Mouse (Mus musculus) WW6 (cell line): ENCODE results near the gene Ppp4r1.

Experiments
- DNase-seq: peaks from one replicate; pipeline ENCODE4 v3.0.0-alpha.2; 2013; ENCODE audit warnings: low read depth, low spot score

Gene Ppp4r1

GRCm38 (mm10) chr17:65802026-65802425 lies 19.7 kb downstream of the Ppp4r1 start:
- DNase-seq = no peak

GRCm38 (mm10) chr17:65805966-65806365 lies 23.6 kb downstream of the Ppp4r1 start:
- no peak for DNase-seq

- no peak for DNase-seq
These were observed 24.0 kb downstream of the Ppp4r1 start for GRCm38 (mm10) chr17:65806416-65806815.

- no peak for DNase-seq
These were observed 28.7 kb downstream of the Ppp4r1 start for GRCm38 (mm10) chr17:65811032-65811431.

- no peak for DNase-seq
These were observed 31.4 kb downstream of the Ppp4r1 start for GRCm38 (mm10) chr17:65813763-65814162.

- no peak for DNase-seq
These were observed 37.8 kb downstream of the Ppp4r1 start for GRCm38 (mm10) chr17:65820197-65820596.

GRCm38 (mm10) chr17:65822423-65822822 lies 40.0 kb downstream of the Ppp4r1 start:
- no peak for DNase-seq

- DNase-seq = no peak
These were observed 41.9 kb downstream of the Ppp4r1 start for GRCm38 (mm10) chr17:65824246-65824645.

GRCm38 (mm10) chr17:65826257-65826656 lies 43.9 kb downstream of the Ppp4r1 start:
- DNase-seq = no peak

GRCm38 (mm10) chr17:65827119-65827840 lies 44.9 kb downstream of the Ppp4r1 start:
- DNase-seq = no peak

- no peak for DNase-seq
These were observed 45.5 kb downstream of the Ppp4r1 start for GRCm38 (mm10) chr17:65827904-65828303.

GRCm38 (mm10) chr17:65828951-65829350 lies 46.6 kb downstream of the Ppp4r1 start:
- DNase-seq = no peak

GRCm38 (mm10) chr17:65830216-65830863 lies 48.0 kb downstream of the Ppp4r1 start:
- no peak for DNase-seq

- DNase-seq = no peak
These were observed 51.5 kb downstream of the Ppp4r1 start for GRCm38 (mm10) chr17:65833891-65834290.

GRCm38 (mm10) chr17:65836746-65837145 lies 54.4 kb downstream of the Ppp4r1 start:
- no peak for DNase-seq

GRCm38 (mm10) chr17:65839541-65840256 lies 57.3 kb downstream of the Ppp4r1 start:
- no peak for DNase-seq

GRCm38 (mm10) chr17:65842669-65843381 lies 60.5 kb downstream of the Ppp4r1 start:
- no peak for DNase-seq

- DNase-seq = no peak
These were observed 63.0 kb downstream of the Ppp4r1 start for GRCm38 (mm10) chr17:65845423-65845822.

GRCm38 (mm10) chr17:65847694-65848449 lies 65.5 kb downstream of the Ppp4r1 start:
- no peak for DNase-seq

- DNase-seq = no peak
These were observed 68.1 kb downstream of the Ppp4r1 start for GRCm38 (mm10) chr17:65850487-65850886.

- no peak for DNase-seq
These were observed 69.4 kb downstream of the Ppp4r1 start for GRCm38 (mm10) chr17:65851749-65852148.
